Mouse (Mus musculus) brain, embryonic 14.5 days (tissue): ENCODE results near the gene F13a1.

Source experiments
- CTCF ChIP-seq: fragments of 200-500 bp; IDR thresholded peaks from 2 replicates; pipeline ENCODE4 v1.5.1; 2012; ENCODE audit warnings: inconsistent platforms, mild to moderate bottlenecking, moderate library complexity, borderline replicate concordance; ENCODE audit not compliant: insufficient read depth, insufficient read length; ENCODE audit errors: extremely low read depth
- POLR2A ChIP-seq: fragments of 200-500 bp; IDR thresholded peaks from 2 replicates; pipeline ENCODE4 v1.6.1; 2012; ENCODE audit warnings: mild to moderate bottlenecking, inconsistent platforms, borderline replicate concordance; ENCODE audit not compliant: poor library complexity, insufficient read depth, insufficient read length, severe bottlenecking; ENCODE audit errors: extremely low read depth

GRCm38 (mm10) chr13:36901603-36902002 is 148.4 kb downstream of the F13a1 start:
- TF ChIP-seq CTCF (no peak), POLR2A (no peak)
